Mouse (Mus musculus) testis, adult 2 months (tissue): ENCODE measurements around the gene Egln2. TPM values are rescaled to one million over a fixed set of nuclear protein-coding genes. Genes with fewer than 3 reads are reported as not detected.

Source experiments
- H3K27ac ChIP-seq: fragments of 200-500 bp; 2 replicates; pipeline ENCODE4 v1.5.1; 2012; ENCODE audit warnings: low read depth, low read length; ENCODE audit not compliant: control insufficient read depth, insufficient read depth
- H3K27me3 ChIP-seq: fragments of 200-500 bp; 2 replicates; pipeline ENCODE4 v1.6.1; 2012; ENCODE audit warnings: mild to moderate bottlenecking, low read length, moderate library complexity; ENCODE audit not compliant: control insufficient read depth, insufficient read depth
- H3K36me3 ChIP-seq: fragments of 200-500 bp; 2 replicates; pipeline ENCODE4 v1.6.1; 2012; ENCODE audit warnings: mild to moderate bottlenecking, low read length; ENCODE audit not compliant: control insufficient read depth, insufficient read depth
- H3K4me1 ChIP-seq: fragments of 200-500 bp; 2 replicates; pipeline ENCODE4 v1.6.1; 2012; ENCODE audit warnings: low read length; ENCODE audit not compliant: control insufficient read depth, insufficient read depth
- H3K4me3 ChIP-seq: fragments of 200-500 bp; 2 replicates; pipeline ENCODE4 v1.5.1; 2012; ENCODE audit warnings: low read depth, mild to moderate bottlenecking, low read length, moderate library complexity, mixed read lengths; ENCODE audit not compliant: control insufficient read depth
- CTCF ChIP-seq: fragments of 200-500 bp; IDR thresholded peaks from 2 replicates; pipeline ENCODE4 v1.5.1; 2012; ENCODE audit warnings: low read depth, mild to moderate bottlenecking, inconsistent platforms, low read length, moderate library complexity; ENCODE audit not compliant: control insufficient read depth, insufficient read depth, insufficient replicate concordance
- POLR2A ChIP-seq: fragments of 200-500 bp; IDR thresholded peaks from 2 replicates; pipeline ENCODE4 v1.6.1; 2012; ENCODE audit warnings: low read depth, mild to moderate bottlenecking, inconsistent platforms, low read length, moderate library complexity; ENCODE audit not compliant: control insufficient read depth
- polyA plus RNA-seq: library from polyadenylated mRNA; depleted of rRNA; stranded (reverse); fragments of >200 nt; gene quantifications from 2 replicates; pipeline ENCODE4 v1.2.3, GENCODE M21; 2012

The Egln2 gene
- polyA plus RNA-seq, 1 experiment, result 622 TPM

DNA sequence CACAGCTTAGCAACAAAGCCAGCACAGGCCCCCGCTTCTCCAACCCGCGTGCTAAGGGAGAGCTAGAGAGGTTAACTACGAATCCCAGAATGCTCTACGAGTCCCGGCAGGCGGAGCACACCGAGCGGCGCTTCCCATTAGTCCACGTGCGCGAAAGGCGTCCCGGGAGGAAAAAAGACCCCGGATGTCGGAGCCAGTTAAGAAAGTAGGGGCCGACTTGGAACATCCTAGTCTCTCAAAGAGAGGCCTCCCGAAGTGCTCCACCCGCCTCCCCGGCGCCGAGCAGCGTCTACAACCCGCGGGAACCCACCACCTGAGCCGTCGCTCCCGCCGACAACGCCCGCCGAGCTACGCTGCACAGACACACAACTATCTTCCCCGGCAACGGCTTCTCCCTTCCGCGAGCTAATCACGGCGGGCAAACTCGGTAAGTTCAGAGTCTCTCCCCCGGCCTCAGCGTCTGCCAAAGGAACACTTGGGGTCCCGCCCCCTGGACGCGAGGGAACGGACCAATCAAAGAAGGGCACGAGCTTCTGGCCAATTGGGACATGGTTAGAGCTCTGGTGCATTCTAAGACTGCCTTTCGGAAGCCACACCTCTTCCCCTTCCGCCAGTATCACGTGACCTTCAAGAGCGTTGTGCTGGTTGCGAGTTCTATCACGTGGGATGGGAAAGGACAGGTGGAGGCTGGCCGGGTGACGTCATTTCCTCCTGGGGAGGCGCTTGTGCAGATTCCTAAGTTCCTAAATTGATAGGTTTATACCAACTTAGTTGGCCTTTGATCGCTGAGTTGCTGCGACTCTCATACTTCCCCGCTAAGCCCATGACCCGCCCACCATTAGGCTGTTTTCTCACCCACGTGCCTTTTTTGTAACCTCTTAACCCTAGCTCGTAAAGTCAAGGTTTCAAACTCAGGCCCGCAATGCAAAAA is 29.3 kb upstream of the Egln2 start, which contains the start of the genes BC024978 and Snrpa:
Gene BC024978 (plus strand): TSS at position 101 of the 931 bp plus-strand sequence.
Gene Snrpa (minus strand): TSS at position 591 of the 931 bp plus-strand sequence.
- Histone ChIP-seq H3K4me3 (peak within 1 kb of the TSS; percentile 100), H3K36me3 (peaks cover 6% of the 10 kb centered on the region), H3K27me3 (no peaks in the 10 kb centered on the region), H3K4me1 (peaks cover 11% of the 10 kb centered on the region), H3K27ac (peak within 1 kb of the TSS; percentile 99)
- TF ChIP-seq CTCF (no peak), POLR2A (peak; percentile 79)

DNA sequence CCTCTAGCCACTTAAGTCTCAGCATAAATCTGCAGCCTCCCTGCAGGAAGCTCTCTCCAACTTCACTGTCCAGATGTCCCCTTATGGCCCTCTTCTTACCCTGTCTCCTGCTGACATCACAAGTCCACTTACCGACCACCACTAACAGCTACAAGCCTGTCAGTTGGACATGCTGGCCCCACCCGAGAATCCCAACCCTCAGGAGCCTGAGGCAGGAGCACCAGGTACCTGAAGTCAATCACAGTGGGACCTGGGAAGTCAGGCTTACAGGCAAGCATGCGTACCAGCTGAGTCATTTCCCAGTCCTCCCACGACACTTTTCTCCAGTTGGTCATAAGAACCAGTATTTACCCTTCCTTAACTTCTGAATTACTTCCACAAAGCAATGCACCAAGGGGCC is 27.1 kb upstream of the Egln2 start:
- no peak for TF ChIP-seq CTCF
- no peak for TF ChIP-seq POLR2A
- H3K27ac ChIP-seq, result no peak overlapping the region; the same call in 1 of the 2 replicates
- H3K4me1 ChIP-seq, result peaks cover 11% of the 10 kb centered on the region
- H3K36me3 ChIP-seq, result peaks cover 9% of the 10 kb centered on the region
- peak overlapping the region; percentile 35 for H3K4me3 ChIP-seq
- H3K27me3 ChIP-seq, result no peaks in the 10 kb centered on the region

DNA sequence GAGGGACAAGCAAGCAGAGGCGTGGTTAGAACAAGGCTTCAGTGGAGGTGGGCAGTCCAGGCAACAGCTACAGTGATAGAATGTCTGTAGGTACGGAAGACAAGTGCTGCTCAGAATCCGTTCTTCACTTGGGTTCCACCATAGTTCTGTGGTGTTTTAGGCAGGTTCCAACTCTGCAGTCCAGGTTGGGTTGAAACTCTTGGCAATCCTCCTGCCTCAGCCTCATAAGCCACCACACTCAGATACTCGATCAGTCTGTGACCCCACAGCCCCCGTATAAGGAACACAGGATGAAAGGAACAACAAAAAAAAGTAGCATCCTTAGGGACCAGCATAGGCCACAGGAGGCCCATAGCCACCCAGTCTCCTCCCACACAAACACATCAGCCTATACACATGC is 25.8 kb upstream of the Egln2 start:
- Histone ChIP-seq H3K27me3 (no peaks in the 10 kb centered on the region), H3K27ac (no peak overlapping the region), H3K4me1 (peaks cover 9% of the 10 kb centered on the region), H3K36me3 (peaks cover 11% of the 10 kb centered on the region), H3K4me3 (peak overlapping the region; percentile 17)
- TF ChIP-seq CTCF, result no peak

DNA sequence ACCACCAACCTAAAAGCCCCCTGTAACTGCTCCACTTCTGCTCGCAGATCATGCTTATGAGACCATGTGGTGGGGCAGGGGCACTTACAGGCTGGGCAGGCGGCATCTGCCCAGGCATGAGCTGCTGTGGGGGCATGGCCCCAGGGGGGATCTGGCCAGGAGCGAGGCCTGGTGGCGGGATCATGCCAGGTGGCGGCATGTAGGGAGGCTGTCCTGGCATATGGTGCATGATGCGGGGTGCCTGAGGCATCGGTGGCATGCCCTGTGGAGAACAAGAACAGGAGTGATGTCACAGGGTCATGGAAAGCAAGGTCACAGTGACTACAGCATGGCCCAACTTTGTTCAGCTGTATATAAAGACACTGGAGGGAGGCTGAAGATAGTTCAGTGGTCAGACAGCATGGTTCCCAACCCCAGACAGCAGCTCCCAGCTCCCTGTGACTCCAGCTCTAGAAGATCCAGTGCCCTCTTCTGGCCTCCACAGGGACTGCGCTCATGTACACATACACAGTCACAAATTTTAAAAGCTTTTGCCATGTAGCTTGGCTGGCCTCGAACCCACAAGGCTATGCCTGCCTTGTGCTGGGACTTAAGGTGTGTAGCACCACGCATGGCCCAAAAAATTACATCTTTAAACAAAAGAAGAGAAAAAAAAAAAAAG is 22.8 kb upstream of the Egln2 start:
- no peak for TF ChIP-seq POLR2A
- TF ChIP-seq CTCF, result peak; percentile 17; the same call in 1 of the 2 replicates
- H3K27ac ChIP-seq, result no peak overlapping the region
- H3K27me3 ChIP-seq, result no peaks in the 10 kb centered on the region
- H3K36me3 ChIP-seq, result peaks cover 9% of the 10 kb centered on the region; the same call in 1 of the 2 replicates
- peaks cover 3% of the 10 kb centered on the region for H3K4me1 ChIP-seq
- H3K4me3 ChIP-seq, result no peak overlapping the region

DNA sequence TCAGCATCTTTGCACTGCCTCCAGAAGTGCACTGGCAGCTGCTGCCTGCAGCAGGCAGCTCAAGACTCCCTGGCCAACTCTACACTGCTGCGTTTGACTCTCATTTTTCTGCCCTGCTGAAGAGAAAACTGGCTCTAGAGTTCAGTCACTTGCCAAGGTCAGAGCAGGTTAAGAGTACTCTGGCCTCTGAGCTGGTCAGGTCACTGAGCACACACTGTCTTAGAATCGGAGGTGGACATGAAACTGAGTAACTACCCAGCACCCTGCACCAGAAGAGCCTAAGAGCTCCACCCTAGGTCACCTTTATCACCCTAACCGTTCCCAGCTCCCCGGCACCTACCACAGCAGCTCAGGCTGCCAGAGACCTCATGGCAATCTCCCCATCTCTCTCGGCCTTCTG is 19.4 kb upstream of the Egln2 start:
- TF ChIP-seq CTCF (no peak), POLR2A (no peak)
- Histone ChIP-seq H3K27ac (no peak overlapping the region), H3K27me3 (no peaks in the 10 kb centered on the region), H3K4me3 (no peak overlapping the region), H3K36me3 (peaks cover 5% of the 10 kb centered on the region; the same call in 1 of the 2 replicates), H3K4me1 (no peaks in the 10 kb centered on the region; the same call in 1 of the 2 replicates)

DNA sequence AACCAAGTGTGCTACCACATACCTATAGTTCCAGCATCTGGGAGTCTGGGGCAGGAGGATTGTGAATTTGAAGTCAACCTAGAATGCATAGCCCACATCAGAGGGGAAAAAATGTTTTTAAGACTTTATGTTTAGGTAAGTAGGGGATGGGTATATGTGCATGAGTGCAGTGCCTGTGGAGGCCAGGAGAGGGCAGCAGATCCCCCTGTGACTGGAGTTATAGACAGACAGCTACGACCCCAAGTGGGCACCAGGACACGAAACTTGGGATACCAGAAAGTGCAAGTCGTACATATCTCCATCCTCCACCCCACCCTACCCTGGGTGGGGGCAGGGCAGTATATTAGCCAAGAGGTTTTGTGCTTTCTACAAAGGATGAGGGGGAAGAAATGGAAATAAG is 18.4 kb upstream of the Egln2 start:
- no peak for TF ChIP-seq POLR2A
- peak; percentile 75; the same call in 1 of the 2 replicates for TF ChIP-seq CTCF
- H3K36me3 ChIP-seq, result peaks cover 4% of the 10 kb centered on the region; the same call in 1 of the 2 replicates
- peaks cover 4% of the 10 kb centered on the region for H3K4me1 ChIP-seq
- H3K4me3 ChIP-seq, result no peak overlapping the region
- H3K27me3 ChIP-seq, result no peaks in the 10 kb centered on the region
- H3K27ac ChIP-seq, result no peak overlapping the region

DNA sequence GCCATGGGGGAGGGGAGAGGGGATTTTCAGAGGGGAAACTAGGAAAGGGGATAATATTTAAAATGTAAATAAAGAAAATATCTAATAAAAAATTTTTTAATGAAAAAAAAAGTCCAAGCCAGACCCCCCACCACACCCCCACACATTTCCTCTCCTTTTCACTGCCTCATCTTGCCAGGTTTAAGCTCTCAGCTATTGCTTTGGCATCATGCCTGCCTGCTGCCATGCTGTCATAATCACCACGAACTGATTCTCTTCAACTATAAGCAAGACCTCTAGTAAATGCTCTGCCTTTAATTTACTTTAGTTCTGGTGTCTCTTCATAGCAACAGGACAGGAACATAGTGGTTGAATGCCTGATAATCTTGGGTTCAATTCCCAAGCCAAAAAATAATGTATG is 15.9 kb upstream of the Egln2 start:
- TF ChIP-seq CTCF, result no peak
- TF ChIP-seq POLR2A, result no peak

More for the DNA sequence above, 15.9 kb upstream of the Egln2 start:
- no peak overlapping the region for H3K27ac ChIP-seq
- H3K36me3 ChIP-seq, result no peaks in the 10 kb centered on the region
- H3K4me3 ChIP-seq, result no peak overlapping the region
- no peaks in the 10 kb centered on the region for H3K27me3 ChIP-seq
- peaks cover 10% of the 10 kb centered on the region for H3K4me1 ChIP-seq
